Mouse (Mus musculus) forebrain, embryonic 14.5 days (tissue): ENCODE results near the gene Fa2h. TPM values are rescaled to one million over a fixed set of nuclear protein-coding genes. Genes with fewer than 3 reads are reported as not detected.

ENCODE experiments used
- ATAC-seq: fragments of 200-750 bp; cut with Nextera tagmentation; 2 replicates; pipeline ENCODE4 v1.8.0; 2017; ENCODE audit warnings: mild to moderate bottlenecking, moderate library complexity
- DNase-seq: peaks from one replicate; pipeline ENCODE4 v3.0.0-alpha.2; 2015; ENCODE audit warnings: low spot score
- H3K27ac ChIP-seq: fragments of 300-500 bp; sonication (generic); 2 replicates; pipeline ENCODE4 v1.5.1; 2014; ENCODE audit warnings: low read depth, mild to moderate bottlenecking, control low read depth, low read length, moderate library complexity
- H3K27me3 ChIP-seq: fragments of 300-500 bp; sonication (generic); replicated peaks from 2 replicates; pipeline ENCODE4 v1.6.1; 2014; ENCODE audit warnings: low read length, control low read depth, mixed read lengths; ENCODE audit not compliant: control insufficient read depth, insufficient read depth
- H3K36me3 ChIP-seq: fragments of 300-500 bp; sonication (generic); 2 replicates; pipeline ENCODE4 v1.6.1; 2014; ENCODE audit warnings: low read length, control low read depth; ENCODE audit not compliant: control insufficient read depth, insufficient read depth
- H3K4me1 ChIP-seq: fragments of 300-500 bp; sonication (generic); 2 replicates; pipeline ENCODE4 v1.6.1; 2014; ENCODE audit warnings: antibody characterized with exemption, low read length, control low read depth; ENCODE audit not compliant: control insufficient read depth, insufficient read depth
- H3K4me2 ChIP-seq: fragments of 300-500 bp; sonication (generic); 2 replicates; pipeline ENCODE4 v1.6.1; 2014; ENCODE audit warnings: mild to moderate bottlenecking, control low read depth, low read length
- H3K4me3 ChIP-seq: fragments of 300-500 bp; sonication (generic); 2 replicates; pipeline ENCODE4 v1.5.1; 2014; ENCODE audit warnings: low read depth, low read length, control low read depth
- H3K9ac ChIP-seq: fragments of 300-500 bp; sonication (generic); 2 replicates; pipeline ENCODE4 v1.6.1; 2014; ENCODE audit warnings: mild to moderate bottlenecking, low read length, control low read depth, moderate library complexity
- H3K9me3 ChIP-seq: fragments of 300-500 bp; sonication (generic); replicated peaks from 2 replicates; pipeline ENCODE4 v1.6.1; 2016; ENCODE audit warnings: low read length, control low read depth, mixed read lengths; ENCODE audit not compliant: control insufficient read depth
- WGBS: fragments of 180-500 bp; shearing (Covaris S2); extraction: QIAGEN DNeasy Blood & Tissue Kit; methylation state at CpG from one replicate; pipeline ENCODE4 v1.1.7; 2014; 5-methylcytosine and 5-hydroxymethylcytosine counted together
- polyA plus RNA-seq: library from polyadenylated mRNA; unstranded; fragments of >200 nt; fragmentation: Nextera tagmentation; extraction: Ambion mirVana; gene quantifications from 2 replicates; pipeline ENCODE4 v1.2.1, GENCODE M21; 2014

The Fa2h gene
- polyA plus RNA-seq, 1 experiment from 2014 or later, result not detected

DNA sequence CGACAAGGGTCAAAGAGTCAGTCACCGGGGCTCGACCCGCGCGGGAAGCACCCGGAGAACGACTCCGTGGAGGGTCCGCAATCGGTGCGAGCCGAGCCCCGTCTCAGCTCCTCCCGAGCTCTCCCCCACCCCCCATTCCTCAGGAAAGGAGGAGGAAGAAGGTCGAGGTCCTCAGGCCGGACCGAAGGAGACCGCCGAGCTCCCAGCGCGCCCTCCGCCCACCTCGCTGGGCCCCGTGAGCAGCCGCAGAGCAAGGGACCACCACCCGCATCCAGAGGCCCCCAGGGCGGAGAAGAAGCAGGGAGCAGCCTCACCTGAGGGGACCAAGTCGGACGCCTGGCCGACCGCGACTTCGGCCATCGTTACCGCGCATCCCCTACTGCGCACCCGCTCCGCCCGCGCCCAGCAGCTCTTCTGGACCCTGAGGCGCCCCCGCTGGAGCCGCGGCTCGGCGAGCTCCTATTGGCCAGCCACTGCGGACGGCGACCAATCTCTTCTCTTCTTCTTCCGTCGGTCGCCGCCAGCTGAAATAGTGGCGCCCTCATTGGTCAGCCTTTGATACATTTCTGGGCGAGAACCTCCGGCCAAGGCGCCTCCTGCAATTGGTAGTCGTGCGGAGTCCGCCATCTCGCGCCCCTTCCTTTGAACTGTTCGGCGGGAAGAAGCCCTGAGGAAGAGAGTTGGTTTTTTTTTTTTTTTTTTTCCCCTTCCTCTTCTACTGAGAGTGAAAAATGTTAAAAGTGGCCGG, 93.6 kb downstream of the Fa2h start, which contains the start of gene Rfwd3:
Rfwd3 (minus strand) TSS at position 402 of the 748 bp plus-strand sequence.
- Histone ChIP-seq H3K9ac (peak within 1 kb of the TSS; percentile 92), H3K36me3 (peaks cover 17% of the 10 kb centered on the region), H3K4me3 (peak within 1 kb of the TSS; percentile 94), H3K4me1 (peaks cover 9% of the 10 kb centered on the region), H3K4me2 (peak within 1 kb of the TSS; percentile 65), H3K9me3 (no peaks in the 10 kb centered on the region), H3K27me3 (no peaks in the 10 kb centered on the region), H3K27ac (peak within 1 kb of the TSS; percentile 61)
- DNase-seq (peak; percentile 98), ATAC-seq (peak; percentile 99)
- WGBS, result under 1% methylated on average over 62 of the region's 67 CpGs

DNA sequence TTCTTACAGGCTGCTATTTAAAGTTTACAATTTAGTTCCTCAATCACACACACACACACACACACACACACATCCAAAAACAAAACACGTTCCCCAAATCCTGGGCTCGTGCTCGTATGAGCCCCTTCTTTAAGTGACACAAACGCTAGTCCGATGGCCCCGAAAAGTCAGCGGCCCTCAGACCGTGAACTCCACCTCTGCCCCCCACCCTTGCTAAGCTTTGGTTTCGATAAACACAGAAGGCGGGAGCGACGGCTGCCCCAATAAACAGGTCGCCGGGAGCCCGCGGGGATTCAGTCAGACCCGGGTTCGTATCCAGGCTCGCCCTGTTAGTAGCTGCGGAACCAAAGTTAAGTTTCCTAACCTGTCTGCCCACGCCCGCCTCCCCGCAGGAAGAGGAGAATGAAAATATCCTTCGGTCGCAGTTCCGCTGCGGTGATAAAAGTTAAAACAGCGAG, 94.2 kb downstream of the Fa2h start:
- peak; percentile 28 for DNase-seq
- ATAC-seq, result no peak
- no peak overlapping the region for H3K27ac ChIP-seq
- H3K4me1 ChIP-seq, result peaks cover 9% of the 10 kb centered on the region
- H3K27me3 ChIP-seq, result no peaks in the 10 kb centered on the region
- no peaks in the 10 kb centered on the region for H3K9me3 ChIP-seq
- peak overlapping the region; percentile 94 for H3K4me3 ChIP-seq
- H3K36me3 ChIP-seq, result peaks cover 21% of the 10 kb centered on the region
- H3K4me2 ChIP-seq, result peak overlapping the region; percentile 65
- under 1% methylated on average over 28 of the region's 28 CpGs for WGBS
- H3K9ac ChIP-seq, result peak overlapping the region; percentile 92

DNA sequence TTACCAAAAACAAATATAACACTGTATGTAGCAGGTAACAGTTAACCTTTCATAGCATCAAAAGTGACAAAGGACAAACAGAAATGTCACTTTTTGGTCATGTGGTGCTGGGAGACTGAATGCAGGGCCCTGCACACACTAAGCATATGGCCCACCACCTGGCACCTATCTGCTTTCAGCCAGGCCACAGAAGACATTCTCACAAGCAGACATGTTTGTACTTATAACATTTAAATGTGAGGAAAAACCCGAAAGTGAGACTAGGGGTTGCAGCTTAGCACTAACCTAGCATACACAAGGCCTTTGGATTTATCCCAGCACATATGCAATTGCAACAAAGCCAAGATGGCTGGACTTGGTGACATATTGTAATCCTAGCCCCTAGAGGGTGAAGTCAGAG, 95.6 kb downstream of the Fa2h start:
- no peak overlapping the region for H3K4me3 ChIP-seq
- ATAC-seq (no peak), DNase-seq (peak; percentile 64)
- WGBS, result 60% methylated on average over 1 of the region's 1 CpGs
- H3K4me2 ChIP-seq, result 0 out of 2 replicates have a peak overlapping the region, but pooled peaks have one; percentile 65
- no peaks in the 10 kb centered on the region for H3K27me3 ChIP-seq
- no peak overlapping the region for H3K27ac ChIP-seq
- H3K9ac ChIP-seq, result no peak overlapping the region
- no peaks in the 10 kb centered on the region for H3K9me3 ChIP-seq
- H3K4me1 ChIP-seq, result peaks cover 9% of the 10 kb centered on the region
- peaks cover 35% of the 10 kb centered on the region for H3K36me3 ChIP-seq

Other genes starting within 250 kb of the Fa2h start
- gene Glg1, start 134.6 kb downstream of the Fa2h start, polyA plus RNA-seq, result 65.2 and 66.1 TPM in 2 replicates
- gene Rfwd3, start 93.6 kb downstream of the Fa2h start, polyA plus RNA-seq, result 34.4 and 35.3 TPM in 2 replicates
- gene Mlkl, start 55.6 kb downstream of the Fa2h start, polyA plus RNA-seq, result 0.47 and 0.78 TPM in 2 replicates
- gene Wdr59, start 128.3 kb upstream of the Fa2h start, polyA plus RNA-seq, result 2.9 and 4.2 TPM in 2 replicates
- gene Znrf1, start 142.3 kb upstream of the Fa2h start, polyA plus RNA-seq, result 55.3 and 64.6 TPM in 2 replicates
- gene Ldhd, start 236.6 kb upstream of the Fa2h start, polyA plus RNA-seq, result 0.20 and 0.22 TPM in 2 replicates
- gene Zfp1, start 249.6 kb upstream of the Fa2h start, polyA plus RNA-seq, result 26.1 and 32.9 TPM in 2 replicates